Mouse (Mus musculus): ENCODE results near the gene Samd4b. TPM values are rescaled to one million over a fixed set of nuclear protein-coding genes. Genes with fewer than 3 reads are reported as not detected.
A peak's percentile ranks its signal among the peaks of the same experiment; 100 is the strongest.
"Not testable (repeated sequence)": the region's sequence is repeated elsewhere in the genome, so short reads cannot be mapped to it uniquely, and the experiment has no call there.

Samd4b gene
- total and polyA plus RNA-seq, 3 experiments = 4.4 to 88.8 (median 75.9) TPM

DNA sequence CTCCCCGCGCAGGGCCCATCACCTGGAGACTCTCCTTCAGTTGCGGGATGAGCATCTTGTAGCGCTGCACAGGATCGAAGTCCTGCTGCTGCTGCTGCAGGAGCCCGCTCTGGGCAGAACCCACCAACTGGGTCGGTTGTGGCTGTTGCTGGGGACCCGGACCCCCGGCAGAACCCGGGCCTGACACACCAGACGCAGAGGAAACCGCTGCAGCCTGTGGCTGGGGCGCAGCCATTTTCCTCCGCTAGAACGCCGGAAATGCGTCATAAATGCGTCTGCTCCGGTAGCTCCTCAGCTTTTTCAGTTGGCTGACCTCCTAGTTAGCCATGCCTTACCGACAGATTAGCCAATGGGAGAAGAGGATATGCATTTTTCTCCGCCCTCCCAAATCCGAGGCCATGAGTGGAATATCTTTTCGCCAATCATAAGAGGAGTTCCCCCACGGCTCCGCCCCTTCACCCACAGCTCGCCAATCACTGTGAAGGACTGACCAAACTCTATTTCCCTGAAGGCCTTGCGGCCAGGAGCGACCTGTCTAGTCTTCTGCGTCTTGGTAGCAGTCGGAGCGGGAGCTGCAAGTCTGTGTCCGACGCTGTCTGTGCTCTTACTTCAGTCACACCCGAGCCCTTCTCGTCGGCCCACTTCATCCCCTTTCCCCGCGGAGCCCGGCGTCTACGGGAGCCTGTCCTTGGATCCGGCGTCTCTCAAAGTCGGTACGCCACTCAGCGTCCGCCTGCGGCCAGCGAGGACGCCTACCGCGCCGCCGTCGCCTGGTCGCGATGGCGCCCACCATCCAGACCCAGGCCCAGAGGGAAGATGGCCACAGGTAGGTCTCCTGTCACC, 205.3 kb downstream of the Samd4b start, which contains the start of the genes Med29 and Paf1:
TSS of gene Med29 (minus strand) at position 280 of the 843 bp plus-strand sequence.
TSS of gene Paf1 (plus strand) at position 523 of the 843 bp plus-strand sequence.
- Histone ChIP-seq H3K4me3 (ENCODE audit: low read depth, low read length) (peak within 1 kb of the TSS; percentile 95), H3K4me1 (ENCODE audit: insufficient read depth, low read depth, low read length) (peaks cover 24% of the 10 kb centered on the region), H3K9me3 (replicated peaks) (no peaks in the 10 kb centered on the region), H3K36me3 (replicated peaks) (peaks cover 70% of the 10 kb centered on the region), H3K27me3 (ENCODE audit: insufficient read depth, low read length) (no peaks in the 10 kb centered on the region)
- DNase-seq (ENCODE audit: low spot score) (peak; percentile 99), ATAC-seq (ENCODE audit: extremely low read depth, insufficient number of reproducible peaks, low FRiP score, poor library complexity, severe bottlenecking) (peak; percentile 97)
- TF ChIP-seq CTCF (IDR thresholded peaks at IDR 0.05; ENCODE audit: low read depth, low read length) = no peak
- TF ChIP-seq POLR2AphosphoS5 (IDR thresholded peaks at IDR 0.05; ENCODE audit: insufficient replicate concordance, low read depth, low read length) = no peak
- no peak for TF ChIP-seq GATA1 (IDR thresholded peaks at IDR 0.05; ENCODE audit: borderline replicate concordance, low read length)
- TF ChIP-seq TAL1 (conservative IDR thresholded peaks at IDR 0.05; ENCODE audit: low read depth, low read length) = no peak
- TF ChIP-seq GATA2 (IDR thresholded peaks at IDR 0.05; ENCODE audit: borderline replicate concordance, low read depth, low read length) = no peak

GRCm38 (mm10) chr7:28390331-28390730, 207.6 kb downstream of the Samd4b start:
- DNase-seq (ENCODE audit: low spot score) = no peak
- H3K9me3 ChIP-seq (replicated peaks) = no peaks in the 10 kb centered on the region
- no peak overlapping the region for H3K4me3 ChIP-seq (ENCODE audit: low read depth, low read length)
- peaks cover 38% of the 10 kb centered on the region for H3K4me1 ChIP-seq (ENCODE audit: insufficient read depth, low read depth, low read length)
- peaks cover 69% of the 10 kb centered on the region for H3K36me3 ChIP-seq (replicated peaks)
- no peak for ATAC-seq (ENCODE audit: extremely low read depth, insufficient number of reproducible peaks, low FRiP score, poor library complexity, severe bottlenecking)
- TF ChIP-seq CTCF (IDR thresholded peaks at IDR 0.05; ENCODE audit: low read depth, low read length) (no peak), GATA1 (IDR thresholded peaks at IDR 0.05; ENCODE audit: borderline replicate concordance, low read length) (no peak), GATA2 (IDR thresholded peaks at IDR 0.05; ENCODE audit: borderline replicate concordance, low read depth, low read length) (no peak), TAL1 (conservative IDR thresholded peaks at IDR 0.05; ENCODE audit: low read depth, low read length) (no peak), POLR2AphosphoS5 (IDR thresholded peaks at IDR 0.05; ENCODE audit: insufficient replicate concordance, low read depth, low read length) (no peak)
- H3K27me3 ChIP-seq (ENCODE audit: insufficient read depth, low read length) = no peaks in the 10 kb centered on the region

DNA sequence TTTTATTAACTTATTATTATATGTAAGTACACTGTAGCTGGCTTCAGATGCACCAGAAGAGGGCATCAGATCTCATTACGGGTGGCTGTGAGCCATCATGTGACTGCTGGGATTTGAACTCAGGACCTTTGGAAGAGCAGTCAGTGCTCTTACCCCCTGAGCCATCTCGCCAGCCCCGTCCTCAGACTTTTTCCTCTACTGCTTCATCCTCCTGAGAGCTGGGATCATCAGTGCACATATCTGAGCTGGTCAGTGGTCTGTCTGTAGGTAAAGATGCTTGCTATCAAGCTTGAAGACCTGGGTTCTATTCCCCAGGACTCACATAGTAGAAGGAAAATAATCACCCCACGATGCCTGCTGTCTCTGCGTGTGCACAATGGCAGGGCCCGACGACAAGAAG, 210.6 kb downstream of the Samd4b start:
- H3K36me3 ChIP-seq (replicated peaks) = peaks cover 71% of the 10 kb centered on the region
- H3K9me3 ChIP-seq (replicated peaks); H3K4me3 ChIP-seq (ENCODE audit: low read depth, low read length); ATAC-seq (ENCODE audit: extremely low read depth, insufficient number of reproducible peaks, low FRiP score, poor library complexity, severe bottlenecking); H3K27me3 ChIP-seq (ENCODE audit: insufficient read depth, low read length); DNase-seq (ENCODE audit: low spot score): not testable (repeated sequence)
- peaks cover 56% of the 10 kb centered on the region for H3K4me1 ChIP-seq (ENCODE audit: insufficient read depth, low read depth, low read length)

- H3K4me3 ChIP-seq (ENCODE audit: low read depth, low read length); H3K9me3 ChIP-seq (replicated peaks); H3K27me3 ChIP-seq (ENCODE audit: insufficient read depth, low read length); ATAC-seq (ENCODE audit: extremely low read depth, insufficient number of reproducible peaks, low FRiP score, poor library complexity, severe bottlenecking); DNase-seq (ENCODE audit: low spot score): not testable (repeated sequence)
- Histone ChIP-seq H3K36me3 (replicated peaks) (peaks cover 71% of the 10 kb centered on the region), H3K4me1 (ENCODE audit: insufficient read depth, low read depth, low read length) (peaks cover 61% of the 10 kb centered on the region)
Observed at GRCm38 (mm10) chr7:28386877-28387276, 211.1 kb downstream of the Samd4b start.

DNA sequence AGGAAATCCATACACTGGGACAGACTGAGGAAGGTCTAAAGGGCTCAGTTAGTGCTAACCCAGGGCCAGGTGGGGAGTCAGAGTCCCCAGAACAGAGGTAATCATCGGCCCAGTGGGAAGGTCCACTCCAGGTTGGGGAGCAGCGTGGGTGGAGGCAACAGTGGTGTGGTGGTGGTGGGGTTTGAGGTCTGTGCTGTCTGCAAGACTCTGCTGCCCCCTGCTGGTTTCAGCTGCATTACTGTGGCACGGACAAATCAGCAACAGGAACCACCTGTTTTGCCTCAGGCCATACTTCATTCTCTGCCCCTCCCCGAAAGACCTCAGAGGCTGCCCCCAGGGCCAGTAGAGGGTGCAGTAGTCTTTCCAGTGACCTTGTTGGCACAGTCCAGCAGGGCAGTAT, 211.5 kb downstream of the Samd4b start:
- Histone ChIP-seq H3K36me3 (replicated peaks) (peaks cover 71% of the 10 kb centered on the region), H3K9me3 (replicated peaks) (no peaks in the 10 kb centered on the region), H3K27me3 (ENCODE audit: insufficient read depth, low read length) (no peaks in the 10 kb centered on the region), H3K4me3 (ENCODE audit: low read depth, low read length) (no peak overlapping the region), H3K4me1 (ENCODE audit: insufficient read depth, low read depth, low read length) (peaks cover 61% of the 10 kb centered on the region)
- ATAC-seq (ENCODE audit: extremely low read depth, insufficient number of reproducible peaks, low FRiP score, poor library complexity, severe bottlenecking) (no peak), DNase-seq (ENCODE audit: low spot score) (no peak)
- TF ChIP-seq POLR2AphosphoS5 (IDR thresholded peaks at IDR 0.05; ENCODE audit: insufficient replicate concordance, low read depth, low read length) = no peak
- TF ChIP-seq CTCF (IDR thresholded peaks at IDR 0.05; ENCODE audit: low read depth, low read length) = peak; percentile 81

- no peaks in the 10 kb centered on the region for H3K27me3 ChIP-seq (ENCODE audit: insufficient read depth, low read length)
- H3K9me3 ChIP-seq (replicated peaks) = no peaks in the 10 kb centered on the region
- H3K4me3 ChIP-seq (ENCODE audit: low read depth, low read length) = no peak overlapping the region
- ATAC-seq (ENCODE audit: extremely low read depth, insufficient number of reproducible peaks, low FRiP score, poor library complexity, severe bottlenecking) = no peak
- TF ChIP-seq GATA2 (IDR thresholded peaks at IDR 0.05; ENCODE audit: borderline replicate concordance, low read depth, low read length) = no peak
- TF ChIP-seq CTCF (IDR thresholded peaks at IDR 0.05; ENCODE audit: low read depth, low read length) = no peak
- no peak for TF ChIP-seq TAL1 (conservative IDR thresholded peaks at IDR 0.05; ENCODE audit: low read depth, low read length)
- no peak for TF ChIP-seq GATA1 (IDR thresholded peaks at IDR 0.05; ENCODE audit: borderline replicate concordance, low read length)
- no peak for TF ChIP-seq POLR2AphosphoS5 (IDR thresholded peaks at IDR 0.05; ENCODE audit: insufficient replicate concordance, low read depth, low read length)
- peaks cover 60% of the 10 kb centered on the region for H3K4me1 ChIP-seq (ENCODE audit: insufficient read depth, low read depth, low read length)
- peaks cover 69% of the 10 kb centered on the region for H3K36me3 ChIP-seq (replicated peaks)
- DNase-seq (ENCODE audit: low spot score) = no peak
Observed at GRCm38 (mm10) chr7:28386007-28386406, 211.9 kb downstream of the Samd4b start.

GRCm38 (mm10) chr7:28385196-28385595, 212.7 kb downstream of the Samd4b start:
- Histone ChIP-seq H3K4me1 (ENCODE audit: insufficient read depth, low read depth, low read length) (peaks cover 61% of the 10 kb centered on the region), H3K4me3 (ENCODE audit: low read depth, low read length) (no peak overlapping the region), H3K9me3 (replicated peaks) (no peaks in the 10 kb centered on the region), H3K27me3 (ENCODE audit: insufficient read depth, low read length) (no peaks in the 10 kb centered on the region), H3K36me3 (replicated peaks) (peaks cover 61% of the 10 kb centered on the region)
- no peak for ATAC-seq (ENCODE audit: extremely low read depth, insufficient number of reproducible peaks, low FRiP score, poor library complexity, severe bottlenecking)
- DNase-seq (ENCODE audit: low spot score) = no peak
- TF ChIP-seq GATA1 (IDR thresholded peaks at IDR 0.05; ENCODE audit: borderline replicate concordance, low read length) (no peak), CTCF (IDR thresholded peaks at IDR 0.05; ENCODE audit: low read depth, low read length) (no peak), POLR2AphosphoS5 (IDR thresholded peaks at IDR 0.05; ENCODE audit: insufficient replicate concordance, low read depth, low read length) (no peak), TAL1 (conservative IDR thresholded peaks at IDR 0.05; ENCODE audit: low read depth, low read length) (no peak), GATA2 (IDR thresholded peaks at IDR 0.05; ENCODE audit: borderline replicate concordance, low read depth, low read length) (no peak)
